Mouse (Mus musculus): ENCODE data around the gene Arhgap23.

DNA sequence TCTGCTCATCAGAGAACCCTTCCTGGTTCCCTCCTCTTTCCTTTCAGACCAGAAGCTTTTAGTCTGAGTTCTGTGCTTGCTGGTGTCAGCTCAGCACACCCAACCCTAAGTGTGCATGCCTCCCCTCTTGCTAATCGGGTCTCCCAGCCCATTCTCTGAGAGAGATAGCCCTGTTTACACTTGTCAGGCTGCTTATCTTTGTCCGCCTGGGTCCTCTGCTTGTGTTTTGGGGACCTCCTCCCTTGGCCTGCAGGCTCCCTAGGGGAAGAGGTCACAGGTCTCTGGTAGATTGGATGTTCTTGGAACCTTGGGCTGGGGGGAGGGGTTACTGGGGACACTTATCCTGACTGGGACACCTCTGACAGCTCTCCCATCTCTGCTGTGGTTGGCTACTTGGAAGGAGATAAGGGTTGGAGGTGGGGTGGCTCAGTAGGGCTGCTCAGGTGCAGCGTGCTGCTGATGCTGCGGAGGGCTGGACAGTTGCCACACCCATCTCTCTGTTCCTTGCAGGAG lies 30.7 kb downstream of the Arhgap23 start:
- TF ChIP-seq CTCF (IDR thresholded peaks at IDR 0.05; ENCODE audit: control insufficient read depth, insufficient read depth, insufficient replicate concordance, low read depth, low read length) (no peak), POLR2A (IDR thresholded peaks at IDR 0.05; ENCODE audit: control insufficient read depth, low read depth, low read length) (no peak)
